Mouse (Mus musculus) frontal cortex, postnatal 25 days (tissue): ENCODE measurements around the gene Manf.

Experiments used
- DNase-seq, 2 experiments: peaks; one replicate each; pipeline ENCODE4 v3.0.0; 2022; ENCODE audit warnings: low spot score in 2 of 2

Gene Manf

DNA sequence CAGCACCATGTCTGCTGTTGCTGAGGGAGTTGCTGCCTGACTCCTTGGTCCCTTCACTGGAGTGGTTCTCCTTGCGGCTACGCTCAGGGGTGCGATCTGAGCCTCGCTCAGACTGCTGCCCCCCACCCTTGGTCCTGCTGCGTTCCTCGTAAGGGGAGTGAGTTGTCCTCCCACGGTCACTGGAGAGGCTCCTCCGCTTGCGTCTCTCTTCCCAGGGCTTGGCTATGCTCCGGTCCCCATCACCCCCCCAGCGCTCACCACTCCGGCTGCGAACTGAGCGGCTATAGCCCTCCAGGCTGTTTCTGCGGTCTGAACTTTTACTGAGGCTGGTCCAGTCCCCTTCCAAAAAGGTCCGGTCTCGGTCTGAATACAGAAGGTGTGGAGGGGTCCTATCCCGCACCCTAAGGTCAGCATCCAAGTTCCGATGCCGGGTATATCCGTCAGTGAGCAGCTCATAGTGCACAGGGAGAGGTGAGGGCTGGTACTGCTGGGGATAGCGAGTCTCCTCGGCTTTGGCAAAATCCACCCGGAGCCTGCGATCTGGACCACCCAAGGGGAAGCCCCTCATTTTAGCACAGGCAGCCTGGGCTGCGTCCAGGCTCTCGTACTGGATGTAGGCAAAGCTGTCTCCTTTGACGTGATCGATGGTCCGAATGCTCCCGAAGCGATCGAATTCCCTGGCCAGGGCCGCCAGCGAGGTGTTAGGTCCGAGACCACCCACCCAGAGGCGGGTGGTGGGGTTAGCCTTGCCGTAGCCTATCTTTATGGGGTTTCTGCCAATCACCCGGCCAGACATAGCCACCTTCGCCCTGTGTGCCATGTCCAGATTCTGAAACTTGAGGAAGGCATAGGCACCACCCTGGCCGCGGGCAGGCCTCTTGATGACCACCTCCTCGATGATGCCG, 6.5 kb downstream of the Manf start:
- no peak for DNase-seq

GRCm38 (mm10) chr9:106884306-106884705, 7.5 kb downstream of the Manf start:
- DNase-seq: no peak

GRCm38 (mm10) chr9:106883085-106883484, 8.7 kb downstream of the Manf start:
- no peak for DNase-seq

DNA sequence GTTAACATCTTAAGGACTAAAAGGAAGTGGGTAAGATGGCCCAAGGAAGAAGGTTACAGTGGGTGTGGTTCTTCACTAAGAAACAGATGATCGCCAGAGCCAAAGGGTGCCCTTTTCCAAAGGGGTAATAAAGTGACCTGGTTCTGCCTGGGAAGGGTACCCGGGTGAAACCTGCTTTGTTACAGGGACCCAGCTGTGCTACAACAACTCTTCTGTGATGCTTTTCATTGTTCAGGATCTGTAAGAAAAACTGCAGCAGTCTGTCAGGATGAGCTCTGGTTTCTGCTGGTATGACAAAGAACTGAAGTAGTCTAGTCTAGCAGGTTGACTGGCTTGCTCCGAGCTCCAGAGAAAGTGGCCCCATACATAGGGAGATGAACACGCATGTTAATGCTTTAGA, 9.6 kb downstream of the Manf start:
- no peak for DNase-seq

DNA sequence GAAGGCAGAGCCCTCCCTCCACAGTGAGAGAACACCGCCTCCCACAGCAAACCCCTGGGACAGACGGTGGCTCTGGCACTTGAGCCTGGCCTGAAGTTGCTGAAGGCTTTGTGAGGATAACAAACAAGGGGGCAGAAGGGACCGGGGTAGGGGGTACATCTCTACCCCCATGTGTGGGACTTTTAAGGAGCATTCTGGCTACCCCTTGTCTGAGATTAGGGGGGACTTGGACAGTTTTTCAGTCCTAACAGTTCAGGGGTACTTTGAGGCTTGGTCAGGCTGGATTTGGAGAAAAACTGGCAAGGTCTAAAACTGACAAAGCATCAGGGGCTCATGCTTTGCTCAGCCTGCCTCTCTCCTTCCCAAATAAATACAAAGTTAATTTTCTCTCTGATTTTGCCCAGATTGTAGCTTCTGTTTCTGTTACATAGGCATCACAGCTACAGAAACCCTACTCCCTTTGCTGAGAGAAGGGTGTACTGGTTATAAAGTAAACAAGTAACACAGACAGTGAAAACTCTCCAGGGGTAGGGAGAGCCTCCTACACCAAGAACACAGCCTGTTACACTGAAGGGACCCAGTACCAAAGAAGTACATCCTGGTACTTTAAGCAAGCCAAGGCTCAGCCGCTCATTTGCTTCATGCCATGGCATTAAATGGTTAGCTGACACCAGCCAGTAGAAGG, 10.6 kb downstream of the Manf start:
- no peak for DNase-seq

GRCm38 (mm10) chr9:106879471-106879870, 12.3 kb downstream of the Manf start:
- no peak for DNase-seq

DNA sequence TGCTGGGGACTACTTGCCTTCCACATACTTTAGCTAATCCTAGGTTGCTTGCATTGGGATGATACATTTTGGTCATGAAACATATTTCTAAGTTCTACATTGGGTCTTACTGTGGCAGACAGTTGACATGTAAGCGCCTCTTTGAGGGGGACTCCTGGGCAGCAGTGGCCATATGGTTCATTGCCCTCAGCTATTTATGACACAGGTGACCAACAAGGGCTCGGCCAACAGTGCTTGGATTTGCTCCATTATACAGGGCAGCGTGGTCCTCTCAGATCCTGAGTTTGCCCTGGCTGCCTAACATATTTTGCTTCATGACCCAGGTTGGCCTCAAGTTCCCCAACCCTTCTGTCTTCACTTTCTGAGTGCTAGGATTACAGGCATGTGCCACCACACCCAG, 15.1 kb downstream of the Manf start:
- no peak for DNase-seq

- no peak for DNase-seq
Measured at GRCm38 (mm10) chr9:106874216-106874615, 17.6 kb downstream of the Manf start.

- no peak for DNase-seq
Measured at GRCm38 (mm10) chr9:106858036-106858435, 33.7 kb downstream of the Manf start.

- no peak for DNase-seq
Measured at GRCm38 (mm10) chr9:106856664-106857063, 35.1 kb downstream of the Manf start.

- DNase-seq: no peak
Measured at GRCm38 (mm10) chr9:106842800-106843199, 49.0 kb downstream of the Manf start.

DNA sequence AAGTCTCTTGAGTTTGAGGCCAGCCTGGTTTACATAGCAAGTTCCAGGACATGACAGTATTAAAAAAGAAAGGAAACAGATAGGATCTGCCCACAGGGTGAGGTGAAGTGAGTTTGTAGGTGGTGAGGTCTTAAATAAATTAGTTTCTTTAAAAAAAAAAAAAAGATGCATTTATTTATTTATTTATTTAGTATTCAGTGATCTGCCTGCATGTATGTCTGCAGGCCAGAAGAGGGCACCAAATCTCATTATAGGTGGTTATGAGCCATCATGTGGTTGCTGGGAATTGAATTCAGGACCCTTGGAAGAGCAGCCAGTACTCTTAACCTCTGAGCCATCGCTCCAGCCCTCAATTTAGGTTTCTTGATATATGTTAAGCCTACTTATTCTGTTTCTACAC, 51.2 kb downstream of the Manf start:
- no peak for DNase-seq

GRCm38 (mm10) chr9:106822381-106823104, 69.2 kb downstream of the Manf start:
- DNase-seq: peak; percentile 50 to 60

- DNase-seq: peak; percentile 75 to 80
Measured at GRCm38 (mm10) chr9:106821618-106822380, 70.0 kb downstream of the Manf start, which contains the start of gene Dcaf1. Dcaf1 (plus strand) TSS chr9:106821874.

DNA sequence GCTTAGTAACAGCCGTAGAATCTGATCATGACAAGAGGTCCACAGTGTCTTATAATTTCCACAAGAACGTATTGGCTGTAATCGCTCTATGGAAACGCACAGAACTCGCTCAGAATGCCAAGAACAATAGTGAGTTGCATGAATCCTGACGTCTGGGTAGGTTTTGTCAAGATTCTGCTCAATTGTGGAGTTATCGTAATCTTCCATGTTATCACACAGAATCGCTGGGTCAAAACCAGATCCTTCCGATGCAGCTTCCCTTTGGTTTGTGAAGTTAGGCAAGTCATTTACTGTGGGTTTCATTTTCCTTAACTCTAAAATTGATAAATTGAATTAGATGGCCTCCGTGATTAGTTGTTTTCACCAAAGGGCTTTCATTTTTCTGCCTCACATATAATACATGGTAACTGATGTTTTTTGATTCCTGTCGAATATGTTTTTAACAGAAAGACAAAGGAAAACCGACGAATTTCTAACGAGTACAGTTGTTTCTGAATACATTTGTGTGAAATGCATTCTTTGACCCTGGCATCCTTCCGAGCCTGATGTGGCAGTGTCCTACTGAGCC, 70.6 kb downstream of the Manf start:
- no peak for DNase-seq

DNA sequence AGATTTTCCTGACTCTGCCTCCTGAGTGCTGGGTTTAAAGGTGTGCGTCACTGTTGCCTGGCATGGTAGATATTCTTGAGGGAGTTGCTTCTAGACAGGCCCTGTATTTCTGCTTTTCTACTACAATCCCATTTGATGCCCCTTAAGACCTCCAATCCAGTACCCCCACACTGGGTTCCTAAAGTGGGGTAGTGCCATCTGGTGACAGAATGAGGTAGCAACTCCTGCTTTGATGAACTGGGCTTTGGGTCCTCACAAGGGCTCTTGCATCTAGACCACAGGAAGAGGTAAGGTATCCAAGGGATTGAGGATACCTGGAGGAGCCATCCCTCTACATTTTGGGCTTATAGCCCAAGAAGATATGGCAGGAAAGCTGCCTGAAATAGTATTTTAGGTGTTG, 72.6 kb downstream of the Manf start:
- DNase-seq: peak in 1 of 2 experiments; percentile 6

GRCm38 (mm10) chr9:106818191-106818590, 73.6 kb downstream of the Manf start:
- no peak for DNase-seq

DNA sequence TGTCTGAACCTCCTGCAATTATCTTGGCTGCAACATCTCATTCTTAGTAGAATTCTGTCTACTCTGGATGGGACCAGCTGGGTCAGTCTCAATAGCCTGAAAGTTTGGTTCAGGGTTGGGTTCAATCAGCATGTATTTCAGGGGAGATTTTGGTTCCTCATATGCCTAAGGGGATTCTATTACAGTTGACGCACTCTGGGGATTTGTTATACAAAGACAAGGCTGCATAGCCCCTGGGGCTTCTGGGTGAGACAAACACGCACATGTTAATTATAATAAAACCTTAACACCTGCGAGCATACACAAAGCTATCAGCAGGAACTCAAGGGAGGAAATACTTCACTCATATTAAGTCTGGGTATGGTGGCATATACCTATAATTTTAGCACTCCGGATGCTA, 85.3 kb downstream of the Manf start:
- DNase-seq: no peak

GRCm38 (mm10) chr9:106790831-106791230, 100.9 kb downstream of the Manf start:
- DNase-seq: no peak

GRCm38 (mm10) chr9:106789363-106789762, 102.4 kb downstream of the Manf start:
- no peak for DNase-seq

DNA sequence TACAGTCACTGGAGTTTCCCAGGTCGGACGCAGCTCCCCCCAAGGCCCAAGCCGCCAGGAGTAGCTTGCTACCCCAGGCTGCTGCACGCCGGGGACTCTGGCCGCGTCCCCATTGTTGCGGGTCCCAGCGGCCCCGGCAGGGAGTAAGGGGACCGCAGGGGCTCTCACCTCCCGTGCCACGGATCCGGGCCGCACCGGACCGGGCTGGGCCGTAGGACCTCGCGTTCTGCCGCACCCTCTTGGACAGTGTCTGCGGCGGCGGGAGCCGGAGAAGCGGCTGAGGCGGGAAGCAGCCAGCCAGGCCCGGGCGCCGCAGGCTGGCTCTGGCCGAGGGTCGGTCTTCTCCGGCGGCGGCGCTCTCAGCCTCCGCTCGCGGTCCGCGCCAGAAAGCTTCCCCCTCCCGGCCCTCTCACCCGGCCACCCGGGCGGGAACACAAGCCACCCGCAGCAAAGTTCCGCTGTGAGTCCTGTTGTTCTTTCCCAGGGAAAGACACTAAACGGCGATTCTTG, 102.9 kb downstream of the Manf start, which contains the start of gene Rad54l2:
Gene Rad54l2, minus strand, starts transcription at position 383 of the 510 bp plus-strand sequence.
- peak; percentile 72 to 83 for DNase-seq
